Mouse (Mus musculus) frontal cortex, adult (tissue): ENCODE results near the gene Xylb.

Experiments
- ATAC-seq: cut with Nextera tagmentation; 2 replicates; pipeline ENCODE4 v1.9.2; 2017; ENCODE audit warnings: mild to moderate bottlenecking, moderate library complexity, mixed read lengths; ENCODE audit not compliant: low TSS enrichment

Xylb gene

DNA sequence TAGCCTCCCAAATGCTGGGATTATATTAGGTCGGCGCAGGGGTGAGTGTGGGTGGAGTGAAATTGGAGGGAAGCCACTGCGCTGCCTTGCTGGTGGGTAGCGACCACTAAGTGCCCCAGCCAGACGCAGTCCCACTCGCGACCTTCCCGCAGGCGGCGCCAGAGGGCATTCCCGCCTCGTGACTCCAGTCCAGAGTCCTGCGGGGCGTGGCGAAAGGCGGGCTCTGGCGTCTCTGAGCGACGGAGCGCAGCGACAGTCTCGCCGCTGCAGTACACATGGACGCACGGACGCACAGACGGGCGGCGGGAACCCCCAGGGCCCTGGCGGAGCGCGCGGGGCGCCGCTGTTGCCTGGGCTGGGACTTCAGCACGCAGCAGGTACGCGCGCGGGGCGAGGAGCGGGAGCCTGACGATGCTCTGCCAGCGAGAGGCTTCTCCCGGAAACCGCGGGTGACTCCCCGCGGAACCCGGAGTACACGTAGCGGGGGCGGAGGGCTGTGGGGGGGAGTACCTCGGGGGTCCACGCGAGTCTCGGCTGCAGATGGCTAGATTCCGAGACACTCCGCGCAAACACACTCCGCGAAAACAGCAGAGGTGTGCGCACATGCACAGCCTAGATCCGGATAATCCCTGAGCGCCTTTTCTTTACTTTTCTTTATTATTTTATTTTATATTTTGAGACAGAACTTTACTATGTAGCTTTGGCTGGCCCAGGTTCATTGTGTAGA lies at the start of gene Xylb:
Gene Xylb, plus strand, starts transcription at position 51 of the 727 bp plus-strand sequence.
- ATAC-seq = peak; percentile 89

DNA sequence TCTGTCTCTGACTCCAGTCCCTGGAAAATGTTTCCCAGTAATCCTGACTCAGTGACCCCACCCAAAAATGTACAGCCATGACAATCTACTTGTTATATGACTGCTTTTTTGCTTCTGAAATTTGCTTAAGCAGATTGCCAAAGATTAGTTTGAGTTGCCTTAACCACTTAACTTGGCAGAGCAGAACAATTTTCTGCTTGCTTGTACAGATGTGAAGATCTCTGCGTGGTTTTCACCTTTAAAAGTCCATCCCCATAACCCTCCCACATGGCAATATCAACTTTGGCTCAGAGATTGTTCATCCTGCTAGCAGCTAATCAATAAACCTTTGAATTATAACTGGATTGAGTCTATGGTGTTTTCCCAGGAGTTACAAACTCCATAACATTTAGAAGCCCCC lies 48.1 kb upstream of the Xylb start:
- no peak for ATAC-seq

GRCm38 (mm10) chr9:119313096-119313495 lies 44.1 kb upstream of the Xylb start:
- no peak for ATAC-seq

DNA sequence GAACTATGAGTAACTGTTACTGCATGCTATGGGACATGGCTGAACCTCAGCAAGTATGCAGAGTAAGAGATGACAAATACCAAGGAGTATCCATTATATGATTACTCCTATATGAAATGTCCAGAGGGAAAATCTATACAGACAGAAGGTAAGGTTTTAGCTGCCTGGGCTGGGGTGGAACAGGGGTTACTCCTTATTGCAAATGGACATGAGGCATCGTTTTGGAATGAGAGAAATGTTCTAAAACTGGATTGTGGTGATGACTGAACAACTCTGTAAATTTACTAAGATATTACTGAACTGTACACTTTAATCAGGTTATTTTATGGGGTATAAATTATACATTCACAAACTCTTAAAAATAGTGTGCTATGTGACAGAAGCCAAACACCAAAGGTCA lies 38.3 kb upstream of the Xylb start:
- no peak for ATAC-seq

GRCm38 (mm10) chr9:119320446-119320845 lies 36.7 kb upstream of the Xylb start:
- ATAC-seq = no peak

DNA sequence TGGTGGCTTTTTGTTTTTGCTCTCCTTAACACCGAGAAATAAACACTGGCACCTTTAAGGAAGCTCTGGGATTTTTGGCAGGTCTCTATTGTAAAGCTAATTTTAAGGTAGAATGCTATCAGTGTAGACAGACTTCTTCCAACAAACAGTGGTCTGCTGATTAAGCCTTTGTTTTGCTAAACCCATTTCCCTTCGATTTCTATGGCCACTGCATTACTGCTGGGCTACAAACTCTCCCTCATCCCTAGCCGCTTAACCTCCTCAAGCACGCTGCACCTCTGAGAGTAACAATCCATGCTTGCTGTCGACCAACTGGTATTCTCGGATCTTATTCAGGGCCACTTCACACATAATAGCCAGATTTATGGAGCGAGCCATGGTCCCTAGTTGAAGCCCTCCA lies 36.2 kb upstream of the Xylb start:
- no peak for ATAC-seq

DNA sequence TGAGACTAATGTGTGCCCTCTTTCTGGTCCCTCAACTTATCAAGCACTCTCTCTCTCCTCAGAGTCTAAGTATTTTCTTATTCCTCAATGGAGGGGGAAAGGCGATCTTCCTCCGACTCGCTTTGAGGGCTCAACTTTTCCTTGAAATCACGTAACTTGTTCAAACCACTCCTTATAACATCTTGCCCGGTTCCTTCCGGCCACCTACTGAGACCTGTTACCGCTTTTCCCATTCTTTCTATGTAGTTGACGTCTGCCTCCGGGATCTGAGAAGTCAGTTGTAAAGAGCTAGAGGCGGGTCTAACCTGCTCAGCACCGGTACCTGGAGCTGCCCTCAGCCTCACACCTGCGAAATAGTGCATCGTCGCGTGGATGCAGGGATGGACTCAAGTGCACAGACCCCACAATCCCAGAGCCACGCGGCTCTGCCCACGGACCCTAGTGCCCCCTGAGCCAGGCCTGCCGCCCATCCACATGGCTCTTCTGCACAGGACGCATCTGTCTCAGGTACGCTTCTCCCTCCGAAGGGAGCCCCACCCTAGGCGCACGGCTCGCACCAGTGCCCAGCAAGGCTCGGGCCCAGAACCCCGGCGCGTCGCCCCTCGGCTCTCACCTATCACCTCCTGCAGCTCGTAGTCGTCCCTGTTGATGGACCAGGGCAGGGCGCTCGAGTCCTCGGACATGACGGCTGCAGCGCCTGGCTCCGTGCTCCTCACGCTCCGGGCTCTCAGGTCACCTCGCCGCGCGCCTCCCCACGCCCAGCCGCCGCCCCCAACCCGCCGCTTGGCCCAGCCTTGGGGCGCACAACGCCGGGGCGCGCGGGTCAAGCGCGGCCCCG lies 35.6 kb upstream of the Xylb start:
- peak; percentile 19 for ATAC-seq

- peak; percentile 97 for ATAC-seq
Observed at GRCm38 (mm10) chr9:119322289-119323259, 34.6 kb upstream of the Xylb start, which contains the start of gene Oxsr1. Gene Oxsr1, minus strand, starts transcription at chr9:119322427.

- ATAC-seq = no peak
Observed at GRCm38 (mm10) chr9:119323260-119323645, 33.9 kb upstream of the Xylb start.

DNA sequence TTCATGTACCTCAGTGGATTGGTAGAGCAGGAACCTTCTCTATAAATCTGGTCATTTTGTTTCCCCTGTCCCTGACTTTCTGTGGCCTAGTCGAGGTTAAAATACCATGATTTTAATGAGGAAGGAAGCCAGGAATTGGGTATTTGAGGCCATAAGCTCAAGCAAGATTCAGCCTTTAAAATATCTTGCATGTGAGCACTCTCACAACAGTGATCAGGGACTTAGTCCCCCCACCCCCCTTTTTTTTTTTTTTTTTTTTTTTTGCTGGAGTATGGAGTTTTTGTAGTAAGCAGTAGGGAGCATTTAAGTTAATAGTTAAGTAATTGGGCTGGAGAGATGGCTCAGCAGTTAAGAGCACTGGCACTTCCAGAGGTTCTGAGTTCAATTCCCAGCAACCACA lies 33.1 kb upstream of the Xylb start:
- ATAC-seq = no peak

GRCm38 (mm10) chr9:119328488-119328887 lies 28.7 kb upstream of the Xylb start:
- no peak for ATAC-seq

DNA sequence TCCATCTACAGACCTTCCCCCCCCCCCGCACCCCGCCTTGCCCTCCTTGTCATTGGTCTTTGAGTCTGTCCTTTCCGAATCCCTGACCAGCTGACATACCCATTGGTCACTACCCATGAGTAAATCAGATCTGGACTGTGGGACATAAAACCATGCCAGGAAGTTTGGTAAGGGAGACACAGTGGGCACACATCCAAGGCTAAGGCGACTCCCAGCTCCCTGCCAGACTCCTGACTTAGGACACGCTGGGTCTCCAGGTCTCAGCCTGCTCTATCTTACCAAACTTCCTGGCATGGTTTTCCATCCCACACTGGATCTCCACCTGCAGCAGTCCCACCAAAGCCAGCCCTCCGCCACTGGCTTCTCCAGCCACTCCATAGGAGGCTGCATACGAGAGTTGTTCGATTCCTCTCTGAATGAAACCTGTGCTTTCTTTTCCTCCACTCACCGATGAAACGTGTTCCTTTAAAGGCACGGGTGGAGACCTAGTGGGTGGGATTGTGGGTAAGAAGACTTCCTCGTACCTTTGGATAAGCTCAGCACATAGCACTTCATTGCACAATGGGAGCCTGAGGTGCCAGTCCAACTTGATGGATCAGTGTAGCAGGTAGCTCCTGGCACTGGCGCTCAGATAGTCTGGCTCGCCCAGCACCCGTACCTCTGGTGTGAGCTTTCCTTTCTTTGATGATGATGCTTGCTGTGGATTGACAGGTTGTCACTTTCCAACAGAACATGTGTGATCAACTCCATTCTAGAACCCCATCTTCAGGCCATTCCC lies 26.8 kb upstream of the Xylb start:
- no peak for ATAC-seq

DNA sequence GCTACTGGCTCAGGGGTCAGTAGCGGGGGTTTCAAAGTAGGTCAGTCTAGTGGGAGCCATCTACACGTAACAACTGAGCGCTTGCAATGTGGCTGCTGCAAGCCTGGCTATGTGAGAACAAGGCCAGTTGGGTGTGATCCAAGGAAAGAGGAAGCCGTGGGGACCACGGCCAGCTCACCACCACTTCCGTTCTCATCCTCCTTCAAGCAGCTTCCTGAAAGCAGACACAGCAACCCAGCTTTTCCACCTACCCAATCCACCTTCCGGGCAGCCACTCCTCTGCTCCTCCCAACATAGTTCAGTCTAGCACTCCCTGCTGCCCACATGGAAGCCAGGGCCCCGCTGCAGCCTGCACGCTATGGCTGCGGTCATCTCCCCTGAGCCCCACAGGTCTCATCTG lies 22.9 kb upstream of the Xylb start:
- ATAC-seq = peak; percentile 83

DNA sequence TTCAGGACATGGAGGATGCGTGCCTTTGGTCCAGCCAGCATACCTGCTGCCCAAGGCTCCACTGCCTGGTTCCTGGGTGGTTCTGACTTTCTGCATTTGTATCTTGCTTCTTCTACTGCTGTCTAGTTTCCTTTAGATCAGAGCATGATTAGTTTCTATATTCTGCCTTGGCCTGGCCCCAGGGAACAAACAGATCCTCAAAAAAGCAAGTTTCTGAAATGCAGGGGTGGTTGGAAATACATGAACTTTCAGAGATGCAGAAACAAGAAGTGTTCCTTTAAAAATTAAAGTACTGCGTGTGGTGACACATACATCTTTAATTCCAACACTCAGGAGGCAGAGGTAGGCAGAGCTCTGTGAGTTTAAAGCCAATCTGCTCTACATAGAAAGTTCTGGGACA lies 22.3 kb upstream of the Xylb start:
- peak; percentile 62 for ATAC-seq

GRCm38 (mm10) chr9:119335571-119335970 lies 21.6 kb upstream of the Xylb start:
- ATAC-seq = no peak

- ATAC-seq = no peak
Observed at GRCm38 (mm10) chr9:119337842-119338241, 19.3 kb upstream of the Xylb start.

DNA sequence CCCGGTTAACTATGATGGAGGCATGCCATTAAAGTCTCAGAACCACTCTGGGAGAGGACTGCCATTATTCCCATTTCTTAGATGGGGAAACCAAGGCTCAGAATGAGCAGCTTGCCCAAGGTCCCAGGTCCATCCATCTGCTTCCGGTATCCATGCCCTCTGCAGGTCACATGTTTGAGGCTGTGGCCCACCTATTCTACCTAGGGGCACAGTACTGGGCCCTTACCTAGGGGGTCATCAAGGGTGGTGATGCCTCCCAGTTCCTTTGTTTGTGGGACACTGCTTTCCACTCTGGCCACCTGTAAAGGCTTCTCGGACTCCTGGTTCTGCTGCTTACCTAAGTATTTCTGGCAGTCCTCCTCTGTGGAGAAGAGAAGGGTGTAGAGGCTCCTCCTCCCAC lies 18.8 kb upstream of the Xylb start:
- ATAC-seq = no peak

DNA sequence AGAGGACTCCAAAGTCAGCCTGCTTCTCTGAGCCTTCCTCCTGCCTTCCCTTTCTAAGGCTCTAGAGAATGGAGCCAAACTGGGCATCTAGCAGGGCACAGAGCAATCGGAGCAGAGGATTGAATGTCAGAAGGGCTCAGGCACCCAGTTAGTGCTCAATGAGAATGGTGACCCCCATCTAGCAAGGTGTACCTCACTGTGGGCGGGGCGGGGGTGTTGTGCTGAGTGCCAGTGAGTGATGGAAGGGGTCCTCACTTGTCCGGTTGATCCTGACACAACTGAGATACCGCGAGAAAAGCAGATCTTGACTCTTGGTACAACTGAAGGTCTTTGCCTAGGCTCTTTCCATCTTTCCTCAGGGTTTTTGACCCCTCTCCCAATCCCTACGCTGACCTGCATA lies 18.1 kb upstream of the Xylb start:
- no peak for ATAC-seq

GRCm38 (mm10) chr9:119339558-119340211 lies 17.5 kb upstream of the Xylb start, which contains the start of gene Acaa1a:
Gene Acaa1a, plus strand, starts transcription at chr9:119339676.
- ATAC-seq = no peak

DNA sequence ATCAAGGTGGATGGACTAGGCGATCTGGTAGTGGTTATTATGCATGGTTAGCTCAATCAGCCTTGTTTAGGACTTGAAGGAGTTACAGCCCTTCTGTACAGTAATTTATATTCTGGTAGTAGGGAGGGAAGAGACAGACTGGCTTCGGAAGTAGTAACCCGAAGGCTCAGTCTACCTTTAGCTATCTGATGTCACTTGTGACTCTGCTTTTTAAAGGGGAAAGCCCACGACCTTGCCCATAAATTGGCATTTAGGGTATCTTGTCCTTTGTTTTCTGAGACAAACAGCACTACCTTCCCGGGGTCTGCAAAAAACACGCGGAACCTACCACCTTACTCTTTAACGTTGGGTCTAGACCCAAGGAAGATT lies 17.0 kb upstream of the Xylb start:
- no peak for ATAC-seq
